In the genomic region with DNA sequence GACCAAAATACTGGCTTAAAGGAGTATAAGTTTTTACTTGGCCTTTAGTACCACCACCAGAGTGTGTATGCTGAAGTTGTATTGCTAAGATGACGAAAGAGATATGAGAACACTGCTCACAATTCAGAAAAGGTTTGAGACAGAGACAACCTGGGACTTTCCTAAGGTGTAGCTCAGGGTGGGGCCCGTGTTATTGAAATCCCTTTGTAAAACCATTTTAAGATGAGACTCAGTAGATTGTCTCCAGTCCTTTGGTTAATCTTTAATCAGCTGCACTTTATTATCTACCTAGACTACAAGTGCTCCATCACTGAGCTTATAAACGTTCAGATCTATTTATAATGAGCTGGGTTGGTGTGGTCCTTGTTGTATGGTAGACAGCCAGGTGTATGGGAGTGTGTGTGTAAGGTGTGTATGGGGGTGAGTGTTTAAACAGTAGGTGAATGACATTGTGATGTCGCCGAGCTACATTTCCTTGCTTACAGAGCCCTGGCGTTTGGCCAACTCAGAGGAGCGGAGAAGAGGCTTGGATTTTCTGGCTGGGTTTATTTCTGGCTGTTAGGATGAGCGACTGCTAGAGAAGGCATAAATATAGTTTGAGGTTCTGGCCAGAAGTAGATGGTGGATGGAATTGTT, we compare ENCODE assay signal across 10 mouse cellular contexts. TPM values are rescaled to one million over a fixed set of nuclear protein-coding genes. Genes with fewer than 3 reads are reported as not detected.
DNase-seq lines count a peak whose midpoint lies in the region; ATAC-seq and TF ChIP-seq lines count a peak whose summit lies in the region.
"Had no signal": no experiment of that assay in that cellular context is flagged by ENCODE, and none has a peak within 500 bp of the region (broad histone marks: within the 10 kb centered on the region; RNA-seq: fewer than 3 reads in every experiment).

No protein-coding gene starts in this region.

- no peak overlapping the region for H3K9ac ChIP-seq in heart, embryonic 13.5 days
- H3K9ac ChIP-seq: forebrain, embryonic 13.5 days; liver, embryonic 14.5 days had no signal

- no peaks in the 10 kb centered on the region for H3K36me3 ChIP-seq in heart, embryonic 13.5 days
- no peaks in the 10 kb centered on the region for H3K36me3 ChIP-seq in kidney, adult 2 months (ENCODE audit: control insufficient read depth, insufficient read depth, low read length)
- H3K36me3 ChIP-seq in limb, embryonic 10.5 days = no peaks in the 10 kb centered on the region

- WGBS in heart, embryonic 13.5 days = 43% methylated on average over 8 of the region's 8 CpGs
- WGBS in kidney, adult 2 months = 17% methylated on average over 8 of the region's 8 CpGs
- 92% methylated on average over 8 of the region's 8 CpGs for WGBS in limb, embryonic 10.5 days

- intact Hi-C loops in heart, postnatal 25 days (cut with DNase I) = no loop called here

- no peak for DNase-seq in heart, postnatal 25 days (ENCODE audit: low spot score)
- DNase-seq in testis, postnatal 10 days (ENCODE audit: low spot score) = peak; percentile 53
- no peak for DNase-seq in testis, postnatal 14 days (ENCODE audit: low spot score)
- peak; percentile 77 for DNase-seq in kidney, adult 2 months
- DNase-seq in limb, embryonic 10.5 days (ENCODE audit: low spot score) = no peak
- DNase-seq in embryo, embryonic 11 days = no peak

- peak overlapping the region; percentile 3; the same call in 1 of the 2 replicates for H3K4me2 ChIP-seq in heart, embryonic 13.5 days
- H3K4me2 ChIP-seq: forebrain, embryonic 13.5 days had no signal

- H3K27me3 ChIP-seq in heart, embryonic 13.5 days (replicated peaks) = no peaks in the 10 kb centered on the region
- no peaks in the 10 kb centered on the region for H3K27me3 ChIP-seq in kidney, adult 2 months (replicated peaks; ENCODE audit: control insufficient read depth, insufficient read depth, low read length)
- H3K27me3 ChIP-seq in limb, embryonic 10.5 days (ENCODE audit: low read depth, poor library complexity, severe bottlenecking) = no peaks in the 10 kb centered on the region
- H3K27me3 ChIP-seq: forebrain, embryonic 13.5 days had no signal

- H3K4me1 ChIP-seq in heart, embryonic 13.5 days = peaks cover 53% of the 10 kb centered on the region
- H3K4me1 ChIP-seq in kidney, adult 2 months (ENCODE audit: control insufficient read depth, insufficient read depth, low read length) = peaks cover 60% of the 10 kb centered on the region
- H3K4me1 ChIP-seq in limb, embryonic 10.5 days = peaks cover 21% of the 10 kb centered on the region

- H3K27ac ChIP-seq in heart, embryonic 13.5 days (replicated peaks) = peak overlapping the region; percentile 34
- H3K27ac ChIP-seq in kidney, adult 2 months (ENCODE audit: insufficient read depth, low read depth, low read length) = peak overlapping the region; percentile 64
- no peak overlapping the region for H3K27ac ChIP-seq in limb, embryonic 10.5 days
- H3K27ac ChIP-seq: forebrain, embryonic 13.5 days; liver, embryonic 14.5 days had no signal

- no peak for ATAC-seq in heart, embryonic 13.5 days (ENCODE audit: extremely low read depth, insufficient number of reproducible peaks, low FRiP score, low TSS enrichment)
- ATAC-seq: forebrain, embryonic 13.5 days; inflammation-experienced regulatory T-cells, adult 6 months had no signal

- no peaks in the 10 kb centered on the region for H3K9me3 ChIP-seq in heart, embryonic 13.5 days
- no peaks in the 10 kb centered on the region for H3K9me3 ChIP-seq in limb, embryonic 10.5 days (replicated peaks)
- H3K9me3 ChIP-seq: forebrain, embryonic 13.5 days had no signal

- no peak overlapping the region for H3K4me3 ChIP-seq in heart, embryonic 13.5 days
- H3K4me3 ChIP-seq in kidney, adult 2 months (ENCODE audit: insufficient read depth, low read depth, low read length) = no peak overlapping the region
- no peak overlapping the region for H3K4me3 ChIP-seq in limb, embryonic 10.5 days
- H3K4me3 ChIP-seq: forebrain, embryonic 13.5 days had no signal

- TF ChIP-seq CTCF in kidney, adult 2 months (conservative IDR thresholded peaks at IDR 0.05; ENCODE audit: insufficient read depth, insufficient read length, low read depth, low read length) = no peak

- TF ChIP-seq POLR2A in kidney, adult 2 months (IDR thresholded peaks at IDR 0.05; ENCODE audit: low read depth, low read length) = no peak

RNA-seq across cellular contexts. Expression of gene Crim1, which starts 21.1 kb away (rescaled TPM):
- polyA plus RNA-seq in heart, embryonic 13.5 days (2015; fragmentation: Nextera tagmentation; extraction: Ambion mirVana) = 2.1 and 2.2 TPM in 2 replicates
- 10 to 100 TPM; 45.2 to 48.7 TPM for total RNA-seq in heart, postnatal 25 days (2021)
- 54.2 and 64.9 TPM in 2 replicates for polyA plus RNA-seq in kidney, adult 2 months (2012; rRNA removed)
- polyA plus RNA-seq in limb, embryonic 10.5 days (2016; fragmentation: Nextera tagmentation; extraction: Ambion mirVana) = 1.8 and 2.2 TPM in 2 replicates

Comparison
In these comparisons a context has a peak if more than half of its experiments do, and no peak if none do; other contexts are left out.
1. DNase-seq: peak in testis, postnatal 10 days (single experiment) and kidney, adult 2 months (single experiment); none in heart, postnatal 25 days (single experiment), testis, postnatal 14 days (single experiment), limb, embryonic 10.5 days (single experiment) and embryo, embryonic 11 days (single experiment).
2. RNA of gene Crim1, which starts 21.1 kb away (polyA plus RNA-seq): 54.2 to 64.9 TPM in kidney, adult 2 months; 1.8 to 2.2 TPM in limb, embryonic 10.5 days and 2.1 to 2.2 TPM in heart, embryonic 13.5 days; every median in the first group is over 10 times any median in the second.